Mouse (Mus musculus): ENCODE data around the gene Hes6.

DNA sequence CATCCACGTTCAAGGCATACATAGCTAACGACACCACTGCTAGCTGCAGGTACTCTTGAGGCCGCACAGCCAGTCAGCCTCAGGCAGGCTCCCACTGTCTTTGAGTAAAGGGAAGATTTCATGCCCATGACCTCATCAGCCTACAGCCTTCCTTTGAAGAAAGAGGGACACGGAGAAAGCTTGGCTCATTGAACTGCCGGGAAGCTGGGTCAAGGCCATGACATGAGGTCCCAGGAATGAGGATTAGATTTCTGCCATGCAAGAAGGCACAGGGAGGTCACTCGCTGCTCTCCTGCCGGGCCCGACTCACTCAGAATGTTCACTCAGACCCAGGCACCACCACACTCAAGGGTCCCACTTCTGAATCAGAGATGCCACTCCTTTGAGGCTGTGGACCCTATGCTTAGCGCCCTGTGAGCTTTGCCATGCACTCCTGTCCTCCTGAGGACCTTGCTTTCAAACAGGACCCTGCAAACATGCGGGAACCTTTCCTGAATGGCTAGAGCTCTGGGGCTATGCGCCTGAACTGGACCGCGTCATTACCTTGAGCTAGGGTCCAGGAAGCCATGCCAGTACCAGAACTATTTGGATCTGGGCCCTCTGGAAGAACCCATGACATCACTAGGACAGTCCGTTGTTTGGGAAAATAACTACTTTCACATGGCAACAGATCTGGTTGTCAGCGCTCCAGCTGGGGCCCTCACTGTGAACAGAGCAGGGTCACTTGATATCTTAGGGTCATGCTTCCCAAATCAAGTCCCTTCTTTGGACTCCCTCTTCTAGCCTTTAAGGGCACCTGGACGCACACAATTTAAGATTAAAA lies 48.8 kb downstream of the Hes6 start:
- TF ChIP-seq CTCF (IDR thresholded peaks at IDR 0.05; ENCODE audit: borderline replicate concordance, extremely low read depth, insufficient read depth, insufficient read length) (no peak), POLR2A (IDR thresholded peaks at IDR 0.05; ENCODE audit: borderline replicate concordance, extremely low read depth, insufficient read depth, insufficient read length, poor library complexity, severe bottlenecking) (no peak)

Measured in brain, embryonic 14.5 days (tissue).